Mouse (Mus musculus) olfactory bulb, adult 2 months (tissue): ENCODE data around the gene Lrsam1. TPM values are rescaled to one million over a fixed set of nuclear protein-coding genes. Genes with fewer than 3 reads are reported as not detected.
A peak's percentile ranks its signal among the peaks of the same experiment; 100 is the strongest.

ENCODE experiments used
- H3K27ac ChIP-seq: fragments of 200-500 bp; 2 replicates; pipeline ENCODE4 v1.5.1; 2012; ENCODE audit warnings: low read depth, low read length; ENCODE audit not compliant: insufficient read depth
- H3K4me1 ChIP-seq: fragments of 200-500 bp; 2 replicates; pipeline ENCODE4 v1.6.1; 2012; ENCODE audit warnings: low read length; ENCODE audit not compliant: control insufficient read depth, insufficient read depth
- H3K4me3 ChIP-seq: fragments of 200-500 bp; 2 replicates; pipeline ENCODE4 v1.5.1; 2012; ENCODE audit warnings: mild to moderate bottlenecking, low read depth, low read length, moderate library complexity; ENCODE audit not compliant: insufficient read depth
- CTCF ChIP-seq: fragments of 200-500 bp; IDR thresholded peaks from 2 replicates; pipeline ENCODE4 v1.5.1; 2012; ENCODE audit warnings: low read depth, mild to moderate bottlenecking, low read length, moderate library complexity; ENCODE audit not compliant: insufficient read depth
- POLR2A ChIP-seq: fragments of 200-500 bp; IDR thresholded peaks from 2 replicates; pipeline ENCODE4 v1.6.1; 2012; ENCODE audit warnings: mild to moderate bottlenecking, low read depth, low read length, moderate library complexity; ENCODE audit not compliant: insufficient read depth
- whole genome bisulfite sequencing: fragments of 180-500 bp; shearing (Covaris S2); methylation state at CpG from one replicate; pipeline ENCODE4 v1.1.7; 2018; 5-methylcytosine and 5-hydroxymethylcytosine counted together
- polyA plus RNA-seq: library from polyadenylated mRNA; stranded (reverse); fragments of >200 nt; gene quantifications from 2 replicates; pipeline ENCODE4 v1.2.4, GENCODE M21; 2012; ENCODE audit warnings: low replicate concordance; ENCODE audit not compliant: missing spikeins, insufficient read depth, insufficient read length

The Lrsam1 gene
- polyA plus RNA-seq, 1 experiment = not detected

DNA sequence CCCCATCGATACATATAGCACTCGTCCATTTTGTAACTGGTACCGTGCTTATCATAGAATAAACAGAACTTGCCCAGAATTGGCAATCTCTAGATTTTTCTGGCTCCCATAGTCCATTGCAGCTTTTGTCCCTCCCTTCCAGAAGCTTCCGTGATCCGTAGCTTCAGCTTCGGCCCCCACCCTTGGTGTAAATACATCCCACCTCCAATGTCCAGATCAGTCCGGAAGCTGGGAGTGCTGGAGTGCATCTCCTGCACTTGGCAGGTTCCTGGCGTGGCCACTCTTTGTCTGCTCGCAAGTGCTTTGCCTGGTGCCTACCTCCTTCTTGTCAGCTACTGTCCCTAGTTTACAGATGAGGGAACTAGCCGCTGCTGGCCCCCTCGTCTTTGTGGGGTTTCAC, 52.6 kb downstream of the Lrsam1 start:
- H3K4me3 ChIP-seq = no peak overlapping the region
- peak overlapping the region; percentile 76 for H3K27ac ChIP-seq
- H3K4me1 ChIP-seq = peaks cover 51% of the 10 kb centered on the region
- no peak for TF ChIP-seq CTCF
- no peak for TF ChIP-seq POLR2A
- 28% methylated on average over 11 of the region's 11 CpGs for WGBS

DNA sequence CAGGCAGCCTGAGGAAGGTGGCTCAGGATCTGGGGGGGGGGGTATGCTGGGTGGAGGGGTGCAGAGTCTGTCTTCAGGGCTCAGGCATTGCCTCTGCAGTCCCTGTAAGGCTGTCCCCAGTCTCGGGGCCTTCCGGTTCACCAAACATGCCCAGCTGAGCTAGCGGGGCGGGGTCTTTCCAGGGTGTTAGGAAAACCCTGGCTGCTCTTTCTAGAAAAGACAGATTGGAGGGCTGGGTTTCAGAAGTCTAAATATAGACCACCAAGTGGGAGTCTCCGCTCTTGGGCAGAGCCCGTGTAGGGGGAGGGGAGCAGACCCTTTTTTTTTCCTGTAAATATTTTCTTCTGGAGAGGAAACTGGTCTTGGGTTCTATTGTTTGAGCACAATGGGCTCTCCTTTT, 53.1 kb downstream of the Lrsam1 start:
- 11% methylated on average over 6 of the region's 6 CpGs for WGBS
- Histone ChIP-seq H3K27ac (peak overlapping the region; percentile 76), H3K4me1 (peaks cover 53% of the 10 kb centered on the region), H3K4me3 (no peak overlapping the region)
- TF ChIP-seq CTCF (no peak), POLR2A (no peak)

DNA sequence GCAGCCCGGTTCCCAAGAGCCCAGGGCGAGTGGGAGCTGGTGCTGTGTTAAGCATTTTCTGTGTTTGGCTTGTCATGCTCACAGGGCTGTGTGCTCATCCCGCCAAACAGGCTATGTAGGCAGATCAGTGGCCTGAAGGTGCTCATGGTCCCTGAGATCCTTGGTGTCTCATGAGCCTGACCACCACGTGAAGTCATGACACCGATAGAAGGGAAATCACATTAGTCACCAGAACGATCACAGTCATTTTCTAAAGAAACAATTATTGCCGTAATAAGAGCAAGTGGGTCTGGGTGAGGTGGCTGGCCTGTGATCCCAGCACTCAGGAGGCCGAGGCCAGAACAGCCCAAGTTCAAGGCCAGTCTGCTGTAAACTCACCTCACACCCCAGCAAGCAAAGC, 54.0 kb downstream of the Lrsam1 start:
- Histone ChIP-seq H3K4me1 (peaks cover 53% of the 10 kb centered on the region), H3K27ac (peak overlapping the region; percentile 54), H3K4me3 (no peak overlapping the region)
- WGBS = 34% methylated on average over 8 of the region's 8 CpGs
- TF ChIP-seq POLR2A (no peak), CTCF (no peak)

DNA sequence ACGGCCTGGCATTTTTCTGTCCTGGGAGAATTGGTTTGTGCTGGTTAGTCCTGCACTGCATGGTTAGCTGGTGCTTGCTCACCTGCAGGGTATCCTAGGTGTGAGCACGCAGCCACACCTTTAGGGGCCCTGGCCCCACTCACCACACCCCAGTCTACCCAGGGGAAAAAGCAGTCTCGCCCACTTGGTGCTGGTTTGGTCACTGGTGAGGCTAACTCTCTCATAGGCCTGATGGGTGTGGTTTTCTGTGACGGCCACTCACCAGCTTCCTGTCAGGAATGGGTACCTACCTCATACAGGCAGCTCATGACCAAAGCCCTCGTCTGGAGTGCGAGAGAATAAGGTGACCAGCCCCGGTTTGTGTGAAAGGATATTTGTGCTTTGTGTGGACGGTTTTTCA, 56.1 kb downstream of the Lrsam1 start:
- H3K4me1 ChIP-seq = peaks cover 66% of the 10 kb centered on the region
- WGBS = 82% methylated on average over 8 of the region's 8 CpGs
- no peak for TF ChIP-seq CTCF
- no peak for TF ChIP-seq POLR2A
- H3K27ac ChIP-seq = no peak overlapping the region
- H3K4me3 ChIP-seq = no peak overlapping the region

DNA sequence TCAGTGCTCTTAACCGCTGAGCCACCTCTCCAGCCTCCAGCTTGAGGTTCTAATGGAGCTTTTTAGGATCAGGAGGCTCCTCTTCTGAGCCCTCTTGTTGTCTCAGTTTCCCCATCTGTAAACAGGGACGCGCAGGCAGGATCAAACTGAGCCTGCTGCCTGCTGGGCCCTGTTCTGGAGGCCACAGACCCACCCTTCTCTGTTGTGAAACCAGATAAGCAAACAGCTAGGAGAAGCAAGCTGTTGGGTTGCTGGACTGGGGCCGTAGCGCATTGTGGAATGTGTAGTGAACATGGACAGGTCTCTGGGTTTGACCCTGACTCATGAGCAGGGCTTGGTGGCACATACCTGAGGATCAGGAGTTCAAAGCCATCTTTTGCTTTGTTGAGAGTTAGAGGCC, 56.8 kb downstream of the Lrsam1 start:
- WGBS = 92% methylated on average over 5 of the region's 5 CpGs
- no peak overlapping the region for H3K4me3 ChIP-seq
- TF ChIP-seq POLR2A = no peak
- no peak for TF ChIP-seq CTCF
- H3K27ac ChIP-seq = no peak overlapping the region
- H3K4me1 ChIP-seq = peaks cover 67% of the 10 kb centered on the region

DNA sequence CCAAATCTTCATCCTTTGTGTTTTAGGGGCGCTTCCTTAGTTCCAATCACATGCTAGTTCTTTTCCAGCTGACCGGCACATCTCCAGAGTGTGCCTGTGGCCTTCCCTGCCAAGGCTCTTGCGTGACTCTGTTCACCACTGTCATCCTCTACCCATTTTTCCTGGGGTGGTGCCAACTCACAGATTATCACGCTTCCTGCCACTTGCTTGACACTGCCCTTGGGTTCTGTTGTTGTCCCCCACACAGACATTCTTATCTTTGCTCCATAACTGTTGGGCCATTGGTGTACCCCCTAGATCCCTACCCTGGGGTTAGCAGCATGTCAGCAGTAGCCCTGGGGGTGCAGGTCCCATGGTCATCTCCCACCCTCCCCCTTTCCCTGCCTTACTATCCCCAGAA, 57.9 kb downstream of the Lrsam1 start:
- H3K4me3 ChIP-seq = no peak overlapping the region
- H3K27ac ChIP-seq = no peak overlapping the region
- TF ChIP-seq CTCF (no peak), POLR2A (no peak)
- WGBS = 83% methylated on average over 4 of the region's 4 CpGs
- peaks cover 62% of the 10 kb centered on the region for H3K4me1 ChIP-seq

DNA sequence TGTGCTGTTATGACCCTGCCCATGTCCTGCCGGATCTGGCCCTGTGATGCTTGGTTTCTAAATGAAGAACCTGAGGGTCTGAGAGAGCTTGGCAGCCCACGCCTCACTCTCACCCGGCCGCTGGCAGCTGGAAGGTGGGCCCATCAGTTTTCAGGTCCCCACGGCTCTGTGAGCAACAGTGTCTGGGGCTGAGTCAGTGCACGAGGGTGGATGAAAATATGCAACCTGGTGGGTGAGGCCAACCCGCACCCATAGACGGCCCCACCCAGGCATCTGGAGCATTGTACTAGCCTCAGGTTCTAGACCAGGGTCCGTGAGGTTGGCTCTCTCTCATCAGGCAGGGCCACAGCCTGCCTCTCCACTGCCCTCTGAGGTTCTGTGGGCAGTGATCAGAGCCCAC, 59.3 kb downstream of the Lrsam1 start:
- WGBS = 65% methylated on average over 9 of the region's 9 CpGs
- no peak overlapping the region for H3K27ac ChIP-seq
- TF ChIP-seq POLR2A = no peak
- TF ChIP-seq CTCF = no peak
- H3K4me1 ChIP-seq = peaks cover 63% of the 10 kb centered on the region
- no peak overlapping the region for H3K4me3 ChIP-seq

DNA sequence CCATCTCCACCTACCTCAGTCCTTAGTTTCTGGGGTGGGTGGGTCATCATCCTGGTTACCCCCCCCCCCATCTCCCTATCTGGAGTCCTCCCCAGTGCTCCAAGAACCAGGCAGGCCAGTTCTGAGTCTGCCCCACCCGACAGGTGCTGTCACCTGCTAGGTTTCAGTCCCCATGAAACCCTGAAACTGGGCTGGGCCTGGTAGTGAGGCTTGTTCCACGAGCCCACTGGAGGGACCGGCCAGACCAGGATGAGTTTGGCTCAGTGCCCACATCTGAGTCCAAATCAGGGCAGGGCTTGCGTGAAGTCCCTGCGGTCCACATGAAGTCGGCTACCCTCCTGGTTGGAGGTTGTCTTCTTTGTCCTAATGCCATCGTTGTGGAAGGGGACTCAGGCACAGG, 62.4 kb downstream of the Lrsam1 start:
- no peak overlapping the region for H3K27ac ChIP-seq
- peaks cover 65% of the 10 kb centered on the region for H3K4me1 ChIP-seq
- TF ChIP-seq CTCF (no peak), POLR2A (no peak)
- H3K4me3 ChIP-seq = no peak overlapping the region
- 64% methylated on average over 7 of the region's 7 CpGs for WGBS

DNA sequence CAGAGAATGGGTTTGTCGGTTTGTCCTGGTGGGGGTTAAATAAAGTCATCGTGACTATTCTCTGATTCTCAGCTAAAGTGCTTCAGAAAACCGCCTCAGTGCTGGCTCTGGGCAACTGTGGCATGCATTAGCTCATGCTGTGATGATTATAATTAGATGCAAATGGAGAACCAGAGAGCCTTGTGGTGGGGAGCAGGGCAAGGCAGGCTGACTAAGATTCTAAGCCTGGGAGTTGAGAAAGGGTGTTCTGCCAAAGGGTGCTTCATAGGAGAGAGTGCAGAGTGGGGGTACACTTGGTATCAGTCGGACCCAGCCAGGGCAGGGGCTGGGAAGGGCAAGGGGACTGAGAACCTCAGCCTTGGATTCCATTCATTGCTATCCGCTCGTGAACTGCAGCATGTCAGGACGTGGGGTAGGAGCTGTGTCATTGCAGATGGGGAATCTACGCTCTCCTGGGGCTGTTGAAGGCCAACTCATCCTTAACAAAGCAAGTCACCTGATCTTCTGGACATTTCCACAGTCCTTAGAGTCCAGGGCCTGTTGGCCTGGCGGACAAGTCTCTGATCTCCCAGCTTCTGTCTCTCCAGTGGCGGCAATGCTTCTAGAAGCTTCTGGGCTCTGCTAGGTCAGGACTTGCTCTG, 64.8 kb downstream of the Lrsam1 start:
- Histone ChIP-seq H3K4me1 (peaks cover 63% of the 10 kb centered on the region), H3K4me3 (no peak overlapping the region), H3K27ac (peak overlapping the region; percentile 95)
- 27% methylated on average over 10 of the region's 10 CpGs for WGBS
- TF ChIP-seq CTCF = no peak
- no peak for TF ChIP-seq POLR2A
